Mouse (Mus musculus): ENCODE results near the gene Lonp1. TPM values are rescaled to one million over a fixed set of nuclear protein-coding genes. Genes with fewer than 3 reads are reported as not detected.

The Lonp1 gene
- polyA plus RNA-seq, 1 experiment from 2014 or later: 56.5 TPM

DNA sequence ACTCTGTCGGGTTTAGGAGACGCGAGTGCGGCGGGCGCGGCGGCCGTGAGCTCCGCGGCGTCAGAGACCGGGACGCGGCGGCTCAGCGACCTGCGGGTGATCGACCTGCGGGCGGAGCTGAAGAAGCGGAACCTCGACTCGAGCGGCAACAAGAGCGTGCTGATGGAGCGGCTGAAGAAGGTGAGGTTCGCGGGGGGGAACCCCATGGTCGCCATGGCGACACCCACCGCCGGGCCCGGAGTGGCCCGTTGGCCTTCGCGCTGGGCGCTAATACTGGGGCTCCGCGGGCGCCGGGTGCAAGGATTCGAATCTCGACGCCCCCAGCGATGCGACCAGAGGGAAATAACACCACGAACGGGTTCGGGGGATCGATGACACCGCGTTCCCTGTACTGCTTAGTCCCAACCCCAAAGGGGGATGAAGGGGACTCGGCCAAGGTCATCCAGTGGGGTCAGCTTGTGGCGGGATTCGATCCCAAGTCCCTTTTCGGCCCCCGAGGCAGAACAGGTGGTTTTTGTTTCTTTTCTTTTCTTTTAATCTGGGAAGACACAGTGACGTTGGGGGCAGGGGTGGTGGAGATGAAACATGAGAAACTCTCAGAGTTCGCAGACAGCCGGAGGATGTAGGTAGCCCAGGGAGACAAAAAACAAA lies 41.4 kb downstream of the Lonp1 start:
- H3K9me3 ChIP-seq (ENCODE audit: control insufficient read depth, low read length): no peaks in the 10 kb centered on the region
- H3K9ac ChIP-seq (ENCODE audit: low read depth, low read length): peak overlapping the region; percentile 88
- H3K4me1 ChIP-seq (ENCODE audit: control insufficient read depth, insufficient read depth, low read length): peaks cover 42% of the 10 kb centered on the region
- peak; percentile 29 for ATAC-seq
- H3K4me3 ChIP-seq (ENCODE audit: low read length): peak overlapping the region; percentile 78
- WGBS: under 1% methylated on average over 61 of the region's 61 CpGs
- H3K4me2 ChIP-seq (ENCODE audit: low read depth, low read length): peak overlapping the region; percentile 67
- H3K36me3 ChIP-seq (ENCODE audit: control insufficient read depth, insufficient read depth, low read length): peaks cover 5% of the 10 kb centered on the region; the same call in 1 of the 2 replicates
- no peaks in the 10 kb centered on the region for H3K27me3 ChIP-seq (replicated peaks; ENCODE audit: control insufficient read depth, insufficient read depth, low read length)
- H3K27ac ChIP-seq (ENCODE audit: low read length): peak overlapping the region; percentile 91

DNA sequence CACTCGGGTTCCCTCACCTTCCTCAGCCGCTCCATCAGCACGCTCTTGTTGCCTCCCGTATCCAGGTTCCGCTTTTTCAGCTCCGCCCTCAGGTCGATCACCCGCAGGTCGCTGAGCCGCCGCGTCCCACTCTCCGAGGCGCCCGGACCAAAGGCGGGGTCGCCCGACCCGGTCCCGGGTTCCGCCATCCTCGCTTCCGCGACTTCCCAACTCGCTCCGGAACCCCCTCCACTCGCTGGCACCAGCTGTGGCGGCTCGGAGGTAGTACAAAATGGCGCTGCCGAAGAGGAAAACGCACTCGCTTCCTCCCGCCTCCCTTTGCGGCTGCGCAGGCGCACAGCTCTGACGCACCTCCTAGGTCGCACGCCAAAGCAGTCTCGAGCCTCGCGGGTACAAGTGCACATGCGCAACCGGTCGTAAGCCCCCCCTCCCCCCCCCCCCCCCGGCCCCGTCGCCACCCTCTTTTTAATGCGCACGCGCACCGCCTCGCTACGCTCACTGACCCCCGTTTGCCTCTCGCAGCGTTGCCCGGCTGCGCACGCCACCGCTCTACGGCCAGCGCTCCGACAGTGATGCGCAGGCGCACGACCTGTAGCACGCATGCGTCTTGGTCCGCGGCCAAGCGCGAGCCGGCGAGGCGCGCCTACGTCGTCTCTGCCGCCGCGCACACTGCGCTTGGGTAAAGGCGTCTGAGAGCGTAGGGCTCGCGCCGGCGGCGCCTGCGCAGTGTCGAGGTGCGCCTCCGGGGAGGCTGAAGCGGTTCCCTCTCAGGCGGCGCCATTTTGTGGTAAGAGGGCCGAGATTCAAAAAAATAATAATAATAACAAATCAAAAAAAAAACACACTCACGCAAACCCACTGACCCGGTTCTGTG lies 42.2 kb downstream of the Lonp1 start, which contains the start of the genes Safb2 and Safb:
Gene Safb2 (minus strand): TSS at position 329 of the 874 bp plus-strand sequence.
Gene Safb (plus strand): TSS at position 569 of the 874 bp plus-strand sequence.
- under 1% methylated on average over 90 of the region's 101 CpGs for whole genome bisulfite sequencing
- Histone ChIP-seq H3K4me3 (ENCODE audit: low read length) (peak within 1 kb of the TSS; percentile 80), H3K36me3 (ENCODE audit: control insufficient read depth, insufficient read depth, low read length) (peaks cover under 1% of the 10 kb centered on the region; the same call in 1 of the 2 replicates), H3K27me3 (replicated peaks; ENCODE audit: control insufficient read depth, insufficient read depth, low read length) (no peaks in the 10 kb centered on the region), H3K9me3 (ENCODE audit: control insufficient read depth, low read length) (no peaks in the 10 kb centered on the region), H3K27ac (ENCODE audit: low read length) (peak within 1 kb of the TSS; percentile 96), H3K4me2 (ENCODE audit: low read depth, low read length) (peak within 1 kb of the TSS; percentile 82), H3K4me1 (ENCODE audit: control insufficient read depth, insufficient read depth, low read length) (peaks cover 49% of the 10 kb centered on the region), H3K9ac (ENCODE audit: low read depth, low read length) (peak within 1 kb of the TSS; percentile 93)
- peak; percentile 95 for ATAC-seq

DNA sequence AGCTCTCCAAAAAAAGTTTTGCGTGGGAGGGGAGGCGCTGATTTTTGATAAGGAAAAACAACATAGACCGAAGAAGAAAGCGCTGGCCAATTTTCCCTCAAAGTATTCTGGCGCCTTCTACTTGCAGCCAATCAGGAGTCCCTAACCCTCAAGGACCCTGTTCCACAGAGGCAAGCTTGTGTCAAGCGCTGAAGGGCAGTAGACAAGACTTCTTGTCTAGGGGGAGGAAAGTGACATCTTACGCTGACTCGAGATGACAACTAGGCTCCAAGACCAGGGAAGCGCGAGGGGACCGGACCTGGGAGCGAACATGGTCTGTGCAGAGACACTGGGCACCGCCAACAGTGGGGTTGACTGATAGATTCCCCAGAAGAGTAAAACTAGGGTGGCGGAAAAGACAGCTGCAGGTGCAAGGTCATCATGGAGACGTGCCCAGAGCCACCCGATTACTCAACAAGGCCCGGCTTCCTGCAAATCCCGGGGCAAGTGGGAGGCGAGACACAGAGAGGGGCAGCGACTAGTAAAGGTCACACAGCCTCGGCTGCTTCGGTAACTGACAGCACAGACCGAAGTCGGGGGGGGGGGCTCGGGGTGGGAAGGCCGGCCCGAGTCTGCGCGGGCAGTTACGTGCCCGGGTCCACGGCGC lies 43.0 kb downstream of the Lonp1 start:
- Histone ChIP-seq H3K4me2 (ENCODE audit: low read depth, low read length) (peak overlapping the region; percentile 82), H3K27ac (ENCODE audit: low read length) (peak overlapping the region; percentile 96), H3K9me3 (ENCODE audit: control insufficient read depth, low read length) (no peaks in the 10 kb centered on the region), H3K9ac (ENCODE audit: low read depth, low read length) (peak overlapping the region; percentile 93), H3K4me1 (ENCODE audit: control insufficient read depth, insufficient read depth, low read length) (peaks cover 49% of the 10 kb centered on the region), H3K36me3 (ENCODE audit: control insufficient read depth, insufficient read depth, low read length) (0 out of 2 replicates have a peak, but pooled peaks cover 3% of the 10 kb centered on the region), H3K4me3 (ENCODE audit: low read length) (peak overlapping the region; percentile 80), H3K27me3 (replicated peaks; ENCODE audit: control insufficient read depth, insufficient read depth, low read length) (no peaks in the 10 kb centered on the region)
- no peak for ATAC-seq
- WGBS: 1% methylated on average over 33 of the region's 33 CpGs

DNA sequence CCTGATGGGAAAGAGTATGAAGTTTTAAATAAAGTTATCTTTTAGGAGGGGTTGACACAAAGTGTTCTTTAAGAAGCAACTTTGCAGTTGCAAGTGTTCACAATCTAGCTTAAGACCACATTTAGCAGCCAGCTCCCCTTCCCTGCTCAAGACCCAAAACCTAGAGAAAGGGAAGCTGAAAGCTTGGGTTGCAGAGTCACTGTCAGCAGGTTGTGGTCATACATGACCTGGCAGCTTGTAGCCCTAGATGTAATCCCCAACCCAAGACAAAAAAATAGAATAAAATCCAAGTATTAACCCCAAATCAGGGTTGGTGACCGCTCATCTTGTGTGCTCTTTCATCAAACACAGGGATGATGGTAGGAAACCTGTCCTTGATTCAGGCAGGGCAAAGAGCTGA lies 43.6 kb downstream of the Lonp1 start:
- Histone ChIP-seq H3K9me3 (ENCODE audit: control insufficient read depth, low read length) (no peaks in the 10 kb centered on the region), H3K27me3 (replicated peaks; ENCODE audit: control insufficient read depth, insufficient read depth, low read length) (no peaks in the 10 kb centered on the region), H3K36me3 (ENCODE audit: control insufficient read depth, insufficient read depth, low read length) (peaks cover 9% of the 10 kb centered on the region), H3K9ac (ENCODE audit: low read depth, low read length) (peak overlapping the region; percentile 93), H3K27ac (ENCODE audit: low read length) (no peak overlapping the region), H3K4me1 (ENCODE audit: control insufficient read depth, insufficient read depth, low read length) (peaks cover 49% of the 10 kb centered on the region), H3K4me2 (ENCODE audit: low read depth, low read length) (peak overlapping the region; percentile 82), H3K4me3 (ENCODE audit: low read length) (peak overlapping the region; percentile 80)
- no peak for ATAC-seq
- WGBS: 76% methylated on average over 1 of the region's 1 CpGs

DNA sequence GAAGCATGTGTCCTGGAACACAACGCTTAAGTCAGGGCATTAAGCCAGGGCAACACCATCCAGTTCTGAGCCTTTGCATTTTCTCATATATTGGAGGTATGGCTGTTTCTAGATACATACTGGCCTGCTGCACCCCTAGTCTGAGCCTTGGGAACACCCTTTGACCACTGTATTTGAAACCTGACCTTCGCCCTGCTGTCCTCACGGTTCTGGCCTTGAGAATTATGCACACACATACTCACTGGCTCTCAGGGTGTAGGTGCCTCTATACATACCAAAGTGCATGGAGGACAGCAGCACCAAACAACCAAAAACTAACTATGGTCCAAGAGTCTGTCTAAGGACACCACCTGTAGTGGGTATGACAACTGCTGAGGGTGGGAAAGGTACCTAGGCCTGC lies 53.7 kb downstream of the Lonp1 start:
- peaks cover 43% of the 10 kb centered on the region for H3K36me3 ChIP-seq (ENCODE audit: control insufficient read depth, insufficient read depth, low read length)

DNA sequence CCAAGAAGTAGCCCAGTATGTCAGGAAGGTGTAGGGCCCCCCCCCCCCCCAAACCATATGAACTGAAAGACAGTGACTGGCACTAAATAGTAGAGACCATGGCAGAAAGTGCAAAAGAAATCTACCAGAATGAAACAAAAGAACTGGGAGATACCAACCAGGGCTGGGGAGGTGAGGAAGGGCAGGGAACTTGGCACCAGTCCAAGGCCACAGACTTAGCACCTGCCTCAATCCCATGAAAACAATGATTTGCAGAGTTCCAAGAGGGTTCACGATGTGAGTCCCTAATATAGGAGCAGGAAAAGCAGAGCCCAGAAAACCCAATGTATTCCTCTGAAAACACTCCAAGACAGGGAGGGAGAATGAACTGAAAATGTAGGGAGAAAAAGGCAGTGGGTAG lies 54.5 kb downstream of the Lonp1 start:
- H3K9ac ChIP-seq (ENCODE audit: low read depth, low read length): 0 out of 2 replicates have a peak overlapping the region, but pooled peaks have one; percentile 10
- H3K27me3 ChIP-seq (replicated peaks; ENCODE audit: control insufficient read depth, insufficient read depth, low read length): no peaks in the 10 kb centered on the region
- 0 out of 2 replicates have a peak, but pooled peaks have one; percentile 34 for ATAC-seq
- no peak overlapping the region for H3K4me2 ChIP-seq (ENCODE audit: low read depth, low read length)
- H3K9me3 ChIP-seq (ENCODE audit: control insufficient read depth, low read length): no peaks in the 10 kb centered on the region
- H3K27ac ChIP-seq (ENCODE audit: low read length): 0 out of 2 replicates have a peak overlapping the region, but pooled peaks have one; percentile 38
- H3K4me3 ChIP-seq (ENCODE audit: low read length): no peak overlapping the region
- peaks cover 46% of the 10 kb centered on the region for H3K36me3 ChIP-seq (ENCODE audit: control insufficient read depth, insufficient read depth, low read length)
- H3K4me1 ChIP-seq (ENCODE audit: control insufficient read depth, insufficient read depth, low read length): peaks cover 16% of the 10 kb centered on the region
- 55% methylated on average over 1 of the region's 1 CpGs for WGBS

More for the DNA sequence above, 53.7 kb downstream of the Lonp1 start:
- H3K4me1 ChIP-seq (ENCODE audit: control insufficient read depth, insufficient read depth, low read length): peaks cover 16% of the 10 kb centered on the region
- peak; percentile 49 for ATAC-seq
- H3K4me3 ChIP-seq (ENCODE audit: low read length): no peak overlapping the region
- peak overlapping the region; percentile 38; the same call in 1 of the 2 replicates for H3K27ac ChIP-seq (ENCODE audit: low read length)
- no peak overlapping the region for H3K4me2 ChIP-seq (ENCODE audit: low read depth, low read length)
- H3K9ac ChIP-seq (ENCODE audit: low read depth, low read length): no peak overlapping the region
- WGBS: 80% methylated on average over 3 of the region's 3 CpGs
- H3K9me3 ChIP-seq (ENCODE audit: control insufficient read depth, low read length): no peaks in the 10 kb centered on the region
- H3K27me3 ChIP-seq (replicated peaks; ENCODE audit: control insufficient read depth, insufficient read depth, low read length): no peaks in the 10 kb centered on the region

DNA sequence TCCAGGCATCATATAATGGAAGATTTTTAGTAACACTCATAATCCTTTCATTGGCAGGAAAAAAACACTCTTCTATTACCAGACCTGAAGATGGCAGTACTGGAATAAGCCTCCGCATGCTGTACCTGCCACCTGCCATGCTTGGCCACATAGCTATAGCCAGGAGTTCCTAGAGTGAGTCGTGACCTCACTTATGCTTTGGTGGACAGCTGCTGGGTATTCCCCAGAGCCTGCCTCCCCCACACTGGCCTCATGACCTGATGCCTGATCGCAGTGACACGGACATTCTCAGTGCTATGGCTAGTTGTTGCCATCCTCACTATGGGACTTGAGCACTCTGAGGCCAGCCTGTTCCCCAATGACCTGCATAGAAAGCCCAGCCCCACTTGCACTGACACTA lies 56.4 kb downstream of the Lonp1 start:
- peaks cover 53% of the 10 kb centered on the region for H3K36me3 ChIP-seq (ENCODE audit: control insufficient read depth, insufficient read depth, low read length)
- WGBS: 86% methylated on average over 4 of the region's 4 CpGs
- no peak overlapping the region for H3K27ac ChIP-seq (ENCODE audit: low read length)
- ATAC-seq: no peak
- H3K27me3 ChIP-seq (replicated peaks; ENCODE audit: control insufficient read depth, insufficient read depth, low read length): no peaks in the 10 kb centered on the region
- H3K4me2 ChIP-seq (ENCODE audit: low read depth, low read length): no peak overlapping the region
- H3K4me3 ChIP-seq (ENCODE audit: low read length): no peak overlapping the region
- no peaks in the 10 kb centered on the region for H3K9me3 ChIP-seq (ENCODE audit: control insufficient read depth, low read length)
- peaks cover 16% of the 10 kb centered on the region for H3K4me1 ChIP-seq (ENCODE audit: control insufficient read depth, insufficient read depth, low read length)
- no peak overlapping the region for H3K9ac ChIP-seq (ENCODE audit: low read depth, low read length)

DNA sequence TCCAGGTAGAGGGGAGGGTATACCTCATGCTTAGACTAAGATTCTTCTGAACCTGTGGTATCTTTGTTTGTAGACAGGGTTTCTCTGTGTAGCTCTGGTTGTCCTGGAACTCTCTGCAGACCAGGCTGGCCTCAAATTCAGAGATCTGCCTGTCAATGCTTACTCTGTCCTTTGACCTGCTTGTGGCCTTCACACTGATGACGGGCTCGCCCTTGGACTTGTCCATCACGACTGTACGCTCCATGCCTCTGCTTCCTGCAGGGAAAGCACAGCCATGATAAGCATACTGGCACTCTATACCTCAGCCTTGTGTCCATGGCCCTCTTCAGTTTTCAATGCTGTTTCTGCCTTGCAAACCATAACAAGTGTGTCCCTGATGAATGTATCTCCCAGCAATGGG lies 59.3 kb downstream of the Lonp1 start:
- no peak for ATAC-seq
- no peak overlapping the region for H3K4me2 ChIP-seq (ENCODE audit: low read depth, low read length)
- WGBS: 91% methylated on average over 4 of the region's 4 CpGs
- H3K4me1 ChIP-seq (ENCODE audit: control insufficient read depth, insufficient read depth, low read length): peaks cover under 1% of the 10 kb centered on the region; the same call in 1 of the 2 replicates
- H3K9me3 ChIP-seq (ENCODE audit: control insufficient read depth, low read length): no peaks in the 10 kb centered on the region
- no peaks in the 10 kb centered on the region for H3K27me3 ChIP-seq (replicated peaks; ENCODE audit: control insufficient read depth, insufficient read depth, low read length)
- no peak overlapping the region for H3K4me3 ChIP-seq (ENCODE audit: low read length)
- no peak overlapping the region for H3K9ac ChIP-seq (ENCODE audit: low read depth, low read length)
- H3K36me3 ChIP-seq (ENCODE audit: control insufficient read depth, insufficient read depth, low read length): peaks cover 72% of the 10 kb centered on the region
- no peak overlapping the region for H3K27ac ChIP-seq (ENCODE audit: low read length)

DNA sequence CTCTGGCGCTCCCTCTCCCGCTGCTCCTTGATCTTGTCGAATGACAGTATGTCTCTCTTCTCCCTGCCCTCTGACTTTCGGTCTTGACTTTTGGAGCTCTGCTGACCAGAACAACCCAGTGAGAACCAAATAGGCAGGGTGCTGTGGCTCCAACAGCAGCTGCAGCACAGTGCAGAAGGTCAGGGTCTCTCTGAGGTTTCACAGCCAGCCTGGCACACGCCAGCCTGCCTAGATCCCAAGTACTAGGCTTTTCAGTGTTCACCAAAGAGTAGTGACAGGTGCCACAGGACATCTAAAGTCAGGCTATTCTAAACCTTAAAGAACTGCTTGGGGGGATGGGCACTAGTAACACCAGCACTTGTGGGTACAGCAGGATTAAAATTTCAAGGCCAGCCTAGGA lies 59.8 kb downstream of the Lonp1 start:
- Histone ChIP-seq H3K27me3 (replicated peaks; ENCODE audit: control insufficient read depth, insufficient read depth, low read length) (no peaks in the 10 kb centered on the region), H3K9ac (ENCODE audit: low read depth, low read length) (no peak overlapping the region), H3K27ac (ENCODE audit: low read length) (no peak overlapping the region), H3K4me1 (ENCODE audit: control insufficient read depth, insufficient read depth, low read length) (no peaks in the 10 kb centered on the region), H3K36me3 (ENCODE audit: control insufficient read depth, insufficient read depth, low read length) (peaks cover 77% of the 10 kb centered on the region), H3K4me3 (ENCODE audit: low read length) (no peak overlapping the region), H3K4me2 (ENCODE audit: low read depth, low read length) (no peak overlapping the region), H3K9me3 (ENCODE audit: control insufficient read depth, low read length) (no peaks in the 10 kb centered on the region)
- ATAC-seq: no peak
- WGBS: 92% methylated on average over 5 of the region's 5 CpGs
